Mouse (Mus musculus) testis, adult 2 months (tissue): ENCODE measurements at regions not wholly inside any gene's neighbourhood (a gene's known extent, or its start where the extent isn't known, plus 50 kb on each side); places are given as distances from the start of the nearest gene placed in this dataset.

Experiments used
- H3K27ac ChIP-seq: fragments of 200-500 bp; 2 replicates; pipeline ENCODE4 v1.5.1; 2012; ENCODE audit warnings: low read depth, low read length; ENCODE audit not compliant: control insufficient read depth, insufficient read depth
- H3K27me3 ChIP-seq: fragments of 200-500 bp; 2 replicates; pipeline ENCODE4 v1.6.1; 2012; ENCODE audit warnings: mild to moderate bottlenecking, low read length, moderate library complexity; ENCODE audit not compliant: control insufficient read depth, insufficient read depth
- H3K36me3 ChIP-seq: fragments of 200-500 bp; 2 replicates; pipeline ENCODE4 v1.6.1; 2012; ENCODE audit warnings: mild to moderate bottlenecking, low read length; ENCODE audit not compliant: control insufficient read depth, insufficient read depth
- H3K4me1 ChIP-seq: fragments of 200-500 bp; 2 replicates; pipeline ENCODE4 v1.6.1; 2012; ENCODE audit warnings: low read length; ENCODE audit not compliant: control insufficient read depth, insufficient read depth
- H3K4me3 ChIP-seq: fragments of 200-500 bp; 2 replicates; pipeline ENCODE4 v1.5.1; 2012; ENCODE audit warnings: low read depth, mild to moderate bottlenecking, low read length, moderate library complexity, mixed read lengths; ENCODE audit not compliant: control insufficient read depth
- CTCF ChIP-seq: fragments of 200-500 bp; IDR thresholded peaks from 2 replicates; pipeline ENCODE4 v1.5.1; 2012; ENCODE audit warnings: low read depth, mild to moderate bottlenecking, inconsistent platforms, low read length, moderate library complexity; ENCODE audit not compliant: control insufficient read depth, insufficient read depth, insufficient replicate concordance
- POLR2A ChIP-seq: fragments of 200-500 bp; IDR thresholded peaks from 2 replicates; pipeline ENCODE4 v1.6.1; 2012; ENCODE audit warnings: low read depth, mild to moderate bottlenecking, inconsistent platforms, low read length, moderate library complexity; ENCODE audit not compliant: control insufficient read depth

GRCm38 (mm10) chr9:61627801-61628574 lies 255.8 kb downstream of the Tle3 start:
- Histone ChIP-seq H3K4me1 (peaks cover 3% of the 10 kb centered on the region; the same call in 1 of the 2 replicates), H3K27me3 (no peaks in the 10 kb centered on the region), H3K27ac (no peak overlapping the region), H3K36me3 (no peaks in the 10 kb centered on the region), H3K4me3 (no peak overlapping the region)
- TF ChIP-seq CTCF (no peak), POLR2A (no peak)

GRCm38 (mm10) chr9:61622933-61623332 lies 250.8 kb downstream of the Tle3 start:
- Histone ChIP-seq H3K27me3 (no peaks in the 10 kb centered on the region), H3K36me3 (no peaks in the 10 kb centered on the region), H3K4me3 (no peak overlapping the region), H3K4me1 (peaks cover 3% of the 10 kb centered on the region; the same call in 1 of the 2 replicates), H3K27ac (no peak overlapping the region)
- TF ChIP-seq CTCF, result no peak
- no peak for TF ChIP-seq POLR2A

GRCm38 (mm10) chr9:61621939-61622338 lies 249.8 kb downstream of the Tle3 start:
- H3K36me3 ChIP-seq, result no peaks in the 10 kb centered on the region
- no peak overlapping the region for H3K4me3 ChIP-seq
- TF ChIP-seq CTCF, result no peak
- TF ChIP-seq POLR2A, result no peak
- no peak overlapping the region for H3K27ac ChIP-seq
- H3K4me1 ChIP-seq, result peaks cover 3% of the 10 kb centered on the region; the same call in 1 of the 2 replicates
- H3K27me3 ChIP-seq, result no peaks in the 10 kb centered on the region

GRCm38 (mm10) chr9:61620786-61621185 lies 248.6 kb downstream of the Tle3 start:
- no peaks in the 10 kb centered on the region for H3K36me3 ChIP-seq
- TF ChIP-seq POLR2A (no peak), CTCF (no peak)
- H3K27ac ChIP-seq, result no peak overlapping the region
- no peak overlapping the region for H3K4me3 ChIP-seq
- H3K27me3 ChIP-seq, result no peaks in the 10 kb centered on the region
- no peaks in the 10 kb centered on the region for H3K4me1 ChIP-seq

- H3K4me3 ChIP-seq, result no peak overlapping the region
- H3K4me1 ChIP-seq, result no peaks in the 10 kb centered on the region
- H3K36me3 ChIP-seq, result no peaks in the 10 kb centered on the region
- H3K27ac ChIP-seq, result no peak overlapping the region
- no peaks in the 10 kb centered on the region for H3K27me3 ChIP-seq
- TF ChIP-seq POLR2A (no peak), CTCF (no peak)
Measured at GRCm38 (mm10) chr9:61620105-61620504, 247.9 kb downstream of the Tle3 start.

GRCm38 (mm10) chr9:61618510-61619249 lies 246.5 kb downstream of the Tle3 start:
- Histone ChIP-seq H3K4me3 (no peak overlapping the region), H3K27me3 (no peaks in the 10 kb centered on the region), H3K27ac (no peak overlapping the region), H3K36me3 (no peaks in the 10 kb centered on the region), H3K4me1 (no peaks in the 10 kb centered on the region)
- TF ChIP-seq POLR2A, result no peak
- no peak for TF ChIP-seq CTCF

- TF ChIP-seq CTCF (no peak), POLR2A (no peak)
- Histone ChIP-seq H3K27me3 (no peaks in the 10 kb centered on the region), H3K4me1 (no peaks in the 10 kb centered on the region), H3K4me3 (no peak overlapping the region), H3K27ac (no peak overlapping the region), H3K36me3 (no peaks in the 10 kb centered on the region)
Measured at GRCm38 (mm10) chr9:61617979-61618378, 245.8 kb downstream of the Tle3 start.

GRCm38 (mm10) chr9:61615556-61615955 lies 243.4 kb downstream of the Tle3 start:
- no peaks in the 10 kb centered on the region for H3K36me3 ChIP-seq
- TF ChIP-seq POLR2A (no peak), CTCF (no peak)
- no peak overlapping the region for H3K27ac ChIP-seq
- H3K4me1 ChIP-seq, result no peaks in the 10 kb centered on the region
- H3K27me3 ChIP-seq, result no peaks in the 10 kb centered on the region
- no peak overlapping the region for H3K4me3 ChIP-seq
